Mouse (Mus musculus): ENCODE results near the gene Slc25a48. TPM values are rescaled to one million over a fixed set of nuclear protein-coding genes. Genes with fewer than 3 reads are reported as not detected.

The Slc25a48 gene
- polyA plus RNA-seq, 1 experiment = 26.7 TPM

DNA sequence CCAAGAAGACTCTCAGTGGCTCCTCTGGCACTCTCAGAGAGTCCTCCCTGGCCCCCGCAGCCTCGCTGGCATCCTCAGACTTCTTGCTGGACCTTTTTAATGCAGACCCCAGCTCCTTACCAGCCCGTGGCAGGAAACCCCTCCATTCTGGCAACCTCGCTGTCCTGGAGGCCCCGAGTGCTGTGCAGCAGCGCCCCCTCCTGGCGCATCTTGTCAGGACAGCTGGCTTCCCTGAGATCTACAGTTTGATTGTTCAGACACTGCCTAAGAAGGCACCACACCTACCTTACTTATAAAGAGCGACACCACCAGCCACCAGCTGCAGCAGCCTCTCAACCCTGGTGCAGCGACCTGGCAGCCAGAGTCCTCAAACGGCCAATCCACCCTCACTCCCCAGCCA, 4.7 kb upstream of the Slc25a48 start:
- Histone ChIP-seq H3K27ac (replicated peaks; ENCODE audit: low read depth, low read length) (peak overlapping the region; percentile 90), H3K4me3 (ENCODE audit: insufficient read depth, low read depth, low read length) (no peak overlapping the region), H3K4me1 (ENCODE audit: control insufficient read depth, insufficient read depth, insufficient read length, low read length) (peaks cover 9% of the 10 kb centered on the region)

GRCm38 (mm10) chr13:56434311-56434751, 3.8 kb upstream of the Slc25a48 start:
- H3K27ac ChIP-seq (replicated peaks; ENCODE audit: low read depth, low read length) = peak overlapping the region; percentile 26; the same call in 1 of the 2 replicates
- H3K4me1 ChIP-seq (ENCODE audit: control insufficient read depth, insufficient read depth, insufficient read length, low read length) = peaks cover 9% of the 10 kb centered on the region
- H3K4me3 ChIP-seq (ENCODE audit: insufficient read depth, low read depth, low read length) = no peak overlapping the region

DNA sequence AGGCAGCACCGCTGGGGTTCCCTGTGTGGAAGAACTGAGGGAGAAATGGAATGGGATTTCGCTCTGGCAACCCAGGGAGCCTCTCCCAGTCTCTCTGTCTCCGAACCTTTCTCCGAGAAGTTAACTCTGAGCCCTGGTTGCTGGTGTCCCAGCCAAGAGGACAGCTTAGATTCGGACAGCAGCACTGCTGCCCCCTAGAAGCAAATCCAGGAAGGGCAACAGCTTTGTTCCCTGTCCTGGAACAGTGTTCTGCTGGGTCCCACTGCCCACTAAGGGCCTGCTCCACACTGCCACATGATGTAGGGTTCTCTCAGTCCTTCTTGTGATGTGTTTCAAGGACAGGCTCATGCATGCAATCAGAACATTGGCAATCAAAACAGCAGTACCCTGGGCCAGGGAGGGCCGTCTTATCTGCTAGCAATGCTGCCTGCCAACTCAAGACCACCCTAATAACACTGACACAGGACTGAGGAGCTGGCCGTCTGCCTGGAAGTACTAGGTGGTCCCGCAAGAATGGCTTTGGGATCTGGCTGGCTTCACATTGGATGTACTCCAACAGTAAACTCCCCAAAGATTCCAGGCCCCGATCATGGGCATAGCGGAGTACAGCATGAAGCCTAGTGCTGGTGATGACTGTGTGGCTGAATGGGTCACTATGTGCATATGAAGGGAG, 2.4 kb upstream of the Slc25a48 start:
- peaks cover 9% of the 10 kb centered on the region for H3K4me1 ChIP-seq (ENCODE audit: control insufficient read depth, insufficient read depth, insufficient read length, low read length)
- H3K4me3 ChIP-seq (ENCODE audit: insufficient read depth, low read depth, low read length) = no peak overlapping the region
- H3K27ac ChIP-seq (replicated peaks; ENCODE audit: low read depth, low read length) = peak overlapping the region; percentile 87

DNA sequence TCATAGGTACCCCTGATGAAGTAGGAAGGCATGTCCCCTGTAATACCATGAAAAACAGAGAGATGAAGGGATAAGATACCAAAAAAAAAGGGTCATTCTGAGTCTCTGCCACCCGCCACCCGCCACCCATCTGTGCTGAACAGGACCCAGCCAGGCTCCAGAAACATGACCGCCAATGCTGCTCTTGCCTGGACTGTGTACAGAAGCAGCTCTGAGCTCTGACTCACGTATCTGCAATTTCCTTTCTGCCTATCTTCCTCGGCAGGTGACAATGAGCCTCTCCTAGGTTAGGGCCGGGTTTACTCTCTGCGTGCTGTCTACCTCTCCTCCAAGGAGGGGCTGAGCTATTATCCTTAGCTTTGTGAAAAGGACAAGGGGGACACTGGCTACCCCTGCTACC, 5.3 kb downstream of the Slc25a48 start:
- Histone ChIP-seq H3K4me3 (ENCODE audit: insufficient read depth, low read depth, low read length) (no peak overlapping the region), H3K4me1 (ENCODE audit: control insufficient read depth, insufficient read depth, insufficient read length, low read length) (no peaks in the 10 kb centered on the region)

GRCm38 (mm10) chr13:56444112-56444511, 6.0 kb downstream of the Slc25a48 start:
- H3K4me3 ChIP-seq (ENCODE audit: insufficient read depth, low read depth, low read length) = no peak overlapping the region
- no peaks in the 10 kb centered on the region for H3K4me1 ChIP-seq (ENCODE audit: control insufficient read depth, insufficient read depth, insufficient read length, low read length)
- no peak overlapping the region for H3K27ac ChIP-seq (replicated peaks; ENCODE audit: low read depth, low read length)

More for the DNA sequence above, 5.3 kb downstream of the Slc25a48 start:
- H3K27ac ChIP-seq (replicated peaks; ENCODE audit: low read depth, low read length) = no peak overlapping the region

- H3K4me3 ChIP-seq (ENCODE audit: insufficient read depth, low read depth, low read length) = no peak overlapping the region
- no peaks in the 10 kb centered on the region for H3K4me1 ChIP-seq (ENCODE audit: control insufficient read depth, insufficient read depth, insufficient read length, low read length)
- H3K27ac ChIP-seq (replicated peaks; ENCODE audit: low read depth, low read length) = no peak overlapping the region
Measured at GRCm38 (mm10) chr13:56444996-56445395, 6.8 kb downstream of the Slc25a48 start.

DNA sequence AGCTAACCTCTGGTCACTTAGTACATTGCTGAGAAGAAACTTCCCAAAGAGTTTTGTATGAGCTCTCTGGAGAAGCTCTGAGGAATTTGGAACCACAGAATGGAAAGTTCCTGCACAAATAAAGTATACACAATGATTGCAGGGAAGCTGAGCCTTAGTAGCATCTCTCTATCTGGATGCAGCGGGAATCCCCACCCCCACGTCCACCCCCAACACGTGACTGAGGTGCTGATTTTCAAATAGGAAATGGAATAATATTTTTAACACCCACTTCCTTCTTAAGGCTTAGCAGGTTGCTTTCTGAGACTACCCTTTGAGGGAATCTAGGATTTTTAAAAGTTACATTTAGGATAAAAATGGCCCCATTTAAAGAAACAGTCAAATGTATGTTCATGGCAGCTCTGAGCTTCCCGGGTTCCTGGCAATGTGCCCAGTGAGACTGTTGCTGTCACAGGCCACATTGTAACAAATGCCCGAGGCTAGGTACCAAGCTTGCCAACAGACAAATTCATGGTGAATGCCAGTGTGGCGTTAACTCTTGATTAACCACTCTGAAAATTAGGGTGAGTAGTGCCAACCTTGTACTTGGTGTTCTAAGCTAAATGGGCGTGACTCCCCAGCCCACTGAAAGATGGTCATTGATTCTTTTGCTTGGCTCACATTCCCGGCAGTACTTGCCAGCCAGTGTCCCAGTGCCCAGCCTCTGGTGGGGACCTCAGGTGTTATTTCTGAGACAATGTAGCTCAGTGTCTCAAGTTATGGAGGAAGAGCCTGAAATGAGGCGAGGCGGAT, 11.3 kb downstream of the Slc25a48 start:
- no peak overlapping the region for H3K4me3 ChIP-seq (ENCODE audit: insufficient read depth, low read depth, low read length)
- H3K4me1 ChIP-seq (ENCODE audit: control insufficient read depth, insufficient read depth, insufficient read length, low read length) = no peaks in the 10 kb centered on the region
- no peak overlapping the region for H3K27ac ChIP-seq (replicated peaks; ENCODE audit: low read depth, low read length)

GRCm38 (mm10) chr13:56450035-56450434, 11.9 kb downstream of the Slc25a48 start:
- H3K4me1 ChIP-seq (ENCODE audit: control insufficient read depth, insufficient read depth, insufficient read length, low read length) = no peaks in the 10 kb centered on the region
- H3K27ac ChIP-seq (replicated peaks; ENCODE audit: low read depth, low read length) = no peak overlapping the region
- H3K4me3 ChIP-seq (ENCODE audit: insufficient read depth, low read depth, low read length) = no peak overlapping the region

GRCm38 (mm10) chr13:56458001-56458400, 19.8 kb downstream of the Slc25a48 start:
- no peak overlapping the region for H3K27ac ChIP-seq (replicated peaks; ENCODE audit: low read depth, low read length)
- no peaks in the 10 kb centered on the region for H3K4me1 ChIP-seq (ENCODE audit: control insufficient read depth, insufficient read depth, insufficient read length, low read length)
- H3K4me3 ChIP-seq (ENCODE audit: insufficient read depth, low read depth, low read length) = no peak overlapping the region

DNA sequence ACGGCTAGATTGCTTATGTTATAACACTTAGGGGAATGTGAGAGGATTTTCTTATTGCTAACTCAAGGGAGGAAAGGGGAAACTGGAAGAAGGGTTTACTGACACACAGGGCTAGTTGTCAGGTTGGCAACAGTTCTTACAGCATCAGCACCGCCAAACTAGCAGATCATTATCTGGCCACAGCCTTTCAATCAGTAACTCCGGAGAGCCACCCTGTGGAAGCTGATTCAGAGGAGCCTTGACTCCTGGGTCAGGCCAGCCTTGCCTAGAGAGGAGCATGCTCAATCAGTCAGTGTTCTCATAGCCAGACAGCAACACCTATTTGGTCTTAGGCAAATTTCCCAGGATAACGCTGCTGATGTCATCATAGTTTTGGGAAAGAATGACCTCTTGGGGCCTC, 23.3 kb downstream of the Slc25a48 start:
- Histone ChIP-seq H3K4me1 (ENCODE audit: control insufficient read depth, insufficient read depth, insufficient read length, low read length) (no peaks in the 10 kb centered on the region), H3K4me3 (ENCODE audit: insufficient read depth, low read depth, low read length) (no peak overlapping the region), H3K27ac (replicated peaks; ENCODE audit: low read depth, low read length) (no peak overlapping the region)

DNA sequence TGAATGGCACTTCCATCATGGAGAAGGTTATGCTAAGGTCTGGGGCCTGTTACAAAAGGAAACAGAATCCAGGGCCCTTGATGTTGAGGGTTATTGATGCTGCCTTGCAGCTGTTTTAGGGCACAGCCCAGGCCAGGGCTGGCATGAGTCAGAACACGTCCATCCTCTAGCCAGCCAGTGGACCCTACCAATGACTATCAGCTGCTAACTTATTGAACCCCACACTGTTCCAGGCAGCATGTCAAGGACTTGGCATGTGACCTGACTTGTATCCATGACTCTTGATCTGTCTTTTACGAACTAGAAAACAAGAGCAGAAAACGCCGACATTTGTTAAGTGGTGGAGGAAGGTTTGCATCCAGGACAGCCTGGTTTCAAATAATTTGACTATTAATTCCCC, 24.6 kb downstream of the Slc25a48 start:
- H3K4me3 ChIP-seq (ENCODE audit: insufficient read depth, low read depth, low read length) = no peak overlapping the region
- no peaks in the 10 kb centered on the region for H3K4me1 ChIP-seq (ENCODE audit: control insufficient read depth, insufficient read depth, insufficient read length, low read length)
- no peak overlapping the region for H3K27ac ChIP-seq (replicated peaks; ENCODE audit: low read depth, low read length)

GRCm38 (mm10) chr13:56463261-56463660, 25.1 kb downstream of the Slc25a48 start:
- Histone ChIP-seq H3K27ac (replicated peaks; ENCODE audit: low read depth, low read length) (no peak overlapping the region), H3K4me3 (ENCODE audit: insufficient read depth, low read depth, low read length) (no peak overlapping the region), H3K4me1 (ENCODE audit: control insufficient read depth, insufficient read depth, insufficient read length, low read length) (no peaks in the 10 kb centered on the region)

DNA sequence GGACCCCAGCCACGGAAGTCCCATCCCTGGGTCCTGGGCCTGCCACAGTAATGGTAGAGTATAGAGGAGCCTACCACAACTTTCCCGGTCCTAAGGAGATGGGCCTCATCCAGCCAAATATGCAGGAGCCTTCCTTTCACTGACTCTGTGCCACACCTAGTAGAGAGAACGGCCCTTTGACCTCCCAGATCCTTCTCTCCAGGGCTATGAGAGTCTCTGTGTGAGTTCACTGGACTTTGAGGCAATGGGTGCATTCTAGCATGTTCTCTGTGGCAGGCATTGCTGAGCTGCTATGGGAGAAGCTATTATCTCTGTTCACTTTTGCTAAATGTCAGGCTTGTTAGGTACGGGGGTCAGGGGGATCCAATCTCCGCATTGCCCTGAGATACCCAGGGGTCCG, 25.6 kb downstream of the Slc25a48 start:
- H3K4me1 ChIP-seq (ENCODE audit: control insufficient read depth, insufficient read depth, insufficient read length, low read length) = no peaks in the 10 kb centered on the region
- H3K27ac ChIP-seq (replicated peaks; ENCODE audit: low read depth, low read length) = no peak overlapping the region
- H3K4me3 ChIP-seq (ENCODE audit: insufficient read depth, low read depth, low read length) = no peak overlapping the region

DNA sequence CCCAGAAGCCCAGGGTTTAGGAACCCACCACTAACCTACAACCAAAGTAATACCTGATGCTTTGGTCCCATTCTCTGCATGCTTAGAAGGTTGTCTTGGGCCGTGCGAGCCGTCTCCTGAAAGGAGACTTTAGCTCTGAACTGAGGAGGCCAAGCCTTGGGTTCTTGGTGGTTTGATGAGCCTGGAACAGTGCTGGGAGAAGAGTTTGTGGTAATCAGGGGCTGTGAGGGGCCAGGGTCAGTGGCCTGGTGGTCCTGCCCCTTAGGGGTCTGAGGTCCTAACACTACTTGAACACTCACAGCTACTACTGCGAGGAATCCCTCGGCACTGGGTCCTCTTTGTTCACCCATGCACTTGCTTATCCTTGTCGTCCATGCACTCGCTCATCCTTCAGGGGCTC, 29.6 kb downstream of the Slc25a48 start:
- Histone ChIP-seq H3K4me1 (ENCODE audit: control insufficient read depth, insufficient read depth, insufficient read length, low read length) (peaks cover 4% of the 10 kb centered on the region; the same call in 1 of the 2 replicates), H3K27ac (replicated peaks; ENCODE audit: low read depth, low read length) (no peak overlapping the region), H3K4me3 (ENCODE audit: insufficient read depth, low read depth, low read length) (no peak overlapping the region)

DNA sequence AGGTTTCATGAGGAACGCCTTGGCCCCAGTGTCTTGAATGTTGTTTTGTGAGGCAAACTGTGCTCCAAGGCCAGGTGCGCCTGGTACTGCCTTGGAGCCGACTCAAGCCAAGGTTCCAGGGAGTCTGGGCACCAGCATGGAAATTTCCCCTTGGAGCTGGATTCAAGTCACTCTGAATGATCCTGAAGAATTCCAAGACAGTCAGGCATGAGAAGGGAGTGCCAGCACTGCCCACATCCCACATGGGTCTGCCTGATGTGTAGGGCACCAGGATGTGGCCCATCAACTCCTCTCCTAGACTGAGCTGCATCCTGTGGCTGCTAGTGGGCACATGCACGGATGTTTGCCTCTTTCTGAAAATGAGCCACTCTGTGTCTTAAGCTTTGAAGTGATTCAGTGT, 30.4 kb downstream of the Slc25a48 start:
- no peak overlapping the region for H3K27ac ChIP-seq (replicated peaks; ENCODE audit: low read depth, low read length)
- H3K4me3 ChIP-seq (ENCODE audit: insufficient read depth, low read depth, low read length) = no peak overlapping the region
- H3K4me1 ChIP-seq (ENCODE audit: control insufficient read depth, insufficient read depth, insufficient read length, low read length) = peaks cover 4% of the 10 kb centered on the region; the same call in 1 of the 2 replicates

DNA sequence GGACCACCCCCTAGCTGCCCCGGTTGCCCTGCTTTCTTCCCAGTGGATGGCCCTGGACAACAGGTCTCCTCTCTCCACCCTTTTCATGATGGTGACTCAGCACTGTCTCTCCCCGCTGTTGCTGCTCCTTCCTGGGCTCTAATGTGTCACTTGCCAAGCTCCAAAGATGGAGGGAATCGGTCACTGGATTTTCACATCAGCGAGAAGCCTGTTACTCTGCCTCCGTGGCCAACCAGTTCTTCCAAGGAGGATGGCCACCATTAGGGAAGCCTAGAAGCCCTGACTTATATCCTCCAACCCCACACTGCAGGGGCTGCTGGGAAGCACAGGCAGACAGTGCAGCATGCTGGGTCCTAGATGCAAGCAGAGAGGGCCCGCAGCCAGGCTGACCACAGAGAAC, 33.1 kb downstream of the Slc25a48 start:
- H3K27ac ChIP-seq (replicated peaks; ENCODE audit: low read depth, low read length) = no peak overlapping the region
- no peak overlapping the region for H3K4me3 ChIP-seq (ENCODE audit: insufficient read depth, low read depth, low read length)
- H3K4me1 ChIP-seq (ENCODE audit: control insufficient read depth, insufficient read depth, insufficient read length, low read length) = peaks cover 4% of the 10 kb centered on the region; the same call in 1 of the 2 replicates
